Mouse (Mus musculus): ENCODE measurements around the gene Pilrb1. TPM values are rescaled to one million over a fixed set of nuclear protein-coding genes. Genes with fewer than 3 reads are reported as not detected.
A peak's percentile ranks its signal among the peaks of the same experiment; 100 is the strongest.
"Not testable (repeated sequence)": the region's sequence is repeated elsewhere in the genome, so short reads cannot be mapped to it uniquely, and the experiment has no call there.

The Pilrb1 gene
- polyA plus RNA-seq, 1 experiment = 1.5 TPM

GRCm38 (mm10) chr5:137877860-137878259 is 20.0 kb upstream of the Pilrb1 start:
- H3K36me3 ChIP-seq (ENCODE audit: control insufficient read depth, insufficient read depth, low read length) = no peaks in the 10 kb centered on the region
- no peaks in the 10 kb centered on the region for H3K27me3 ChIP-seq (replicated peaks; ENCODE audit: control insufficient read depth, insufficient read depth, low read length)
- TF ChIP-seq POLR2A (IDR thresholded peaks at IDR 0.05; ENCODE audit: low read depth, low read length) = no peak
- TF ChIP-seq CTCF (conservative IDR thresholded peaks at IDR 0.05; ENCODE audit: insufficient read depth, insufficient read length, low read depth, low read length) = peak; percentile 48
- H3K4me3 ChIP-seq (ENCODE audit: insufficient read depth, low read depth, low read length) = no peak overlapping the region
- WGBS = 51% methylated on average over 2 of the region's 2 CpGs
- DNase-seq = peak; percentile 17
- no peak overlapping the region for H3K27ac ChIP-seq (ENCODE audit: insufficient read depth, low read depth, low read length)
- H3K4me1 ChIP-seq (ENCODE audit: control insufficient read depth, insufficient read depth, low read length) = no peaks in the 10 kb centered on the region

DNA sequence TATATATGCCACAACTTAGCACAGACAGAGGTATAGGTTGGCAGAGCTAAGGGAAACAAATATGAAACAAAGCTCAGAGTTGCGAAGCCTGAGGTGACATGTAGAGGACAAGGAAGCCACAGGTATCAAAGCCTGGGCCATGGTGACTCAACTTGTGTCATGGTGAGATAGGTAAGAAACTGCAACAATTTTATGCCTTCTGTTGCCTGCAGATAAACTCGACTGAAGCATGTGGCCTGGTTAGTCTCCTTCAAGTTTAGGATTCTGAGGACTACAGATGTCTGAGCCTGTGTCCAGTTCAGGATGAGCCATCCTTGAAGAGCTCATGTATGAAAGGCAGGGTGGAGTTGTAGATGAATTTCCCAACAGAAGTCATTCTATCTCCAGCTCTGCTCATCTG is 17.1 kb upstream of the Pilrb1 start:
- Histone ChIP-seq H3K27ac (ENCODE audit: insufficient read depth, low read depth, low read length) (no peak overlapping the region), H3K4me3 (ENCODE audit: insufficient read depth, low read depth, low read length) (no peak overlapping the region), H3K36me3 (ENCODE audit: control insufficient read depth, insufficient read depth, low read length) (no peaks in the 10 kb centered on the region), H3K4me1 (ENCODE audit: control insufficient read depth, insufficient read depth, low read length) (no peaks in the 10 kb centered on the region), H3K27me3 (replicated peaks; ENCODE audit: control insufficient read depth, insufficient read depth, low read length) (no peaks in the 10 kb centered on the region)
- DNase-seq = no peak
- TF ChIP-seq POLR2A (IDR thresholded peaks at IDR 0.05; ENCODE audit: low read depth, low read length) = no peak
- no peak for TF ChIP-seq CTCF (conservative IDR thresholded peaks at IDR 0.05; ENCODE audit: insufficient read depth, insufficient read length, low read depth, low read length)
- 90% methylated on average over 2 of the region's 2 CpGs for WGBS

GRCm38 (mm10) chr5:137872381-137872702 is 14.4 kb upstream of the Pilrb1 start:
- H3K4me1 ChIP-seq (ENCODE audit: control insufficient read depth, insufficient read depth, low read length); H3K27me3 ChIP-seq (replicated peaks; ENCODE audit: control insufficient read depth, insufficient read depth, low read length); DNase-seq; H3K4me3 ChIP-seq (ENCODE audit: insufficient read depth, low read depth, low read length); H3K27ac ChIP-seq (ENCODE audit: insufficient read depth, low read depth, low read length); H3K36me3 ChIP-seq (ENCODE audit: control insufficient read depth, insufficient read depth, low read length): not testable (repeated sequence)
- WGBS = 36% methylated on average over 1 of the region's 1 CpGs

- H3K36me3 ChIP-seq (ENCODE audit: control insufficient read depth, insufficient read depth, low read length); H3K4me1 ChIP-seq (ENCODE audit: control insufficient read depth, insufficient read depth, low read length); H3K27ac ChIP-seq (ENCODE audit: insufficient read depth, low read depth, low read length); H3K27me3 ChIP-seq (replicated peaks; ENCODE audit: control insufficient read depth, insufficient read depth, low read length); DNase-seq; H3K4me3 ChIP-seq (ENCODE audit: insufficient read depth, low read depth, low read length): not testable (repeated sequence)
- WGBS = 75% methylated on average over 3 of the region's 3 CpGs
Observed at GRCm38 (mm10) chr5:137871644-137872380, 13.9 kb upstream of the Pilrb1 start, which contains the start of gene Pilrb2. Gene Pilrb2 (minus strand): TSS chr5:137871815.

DNA sequence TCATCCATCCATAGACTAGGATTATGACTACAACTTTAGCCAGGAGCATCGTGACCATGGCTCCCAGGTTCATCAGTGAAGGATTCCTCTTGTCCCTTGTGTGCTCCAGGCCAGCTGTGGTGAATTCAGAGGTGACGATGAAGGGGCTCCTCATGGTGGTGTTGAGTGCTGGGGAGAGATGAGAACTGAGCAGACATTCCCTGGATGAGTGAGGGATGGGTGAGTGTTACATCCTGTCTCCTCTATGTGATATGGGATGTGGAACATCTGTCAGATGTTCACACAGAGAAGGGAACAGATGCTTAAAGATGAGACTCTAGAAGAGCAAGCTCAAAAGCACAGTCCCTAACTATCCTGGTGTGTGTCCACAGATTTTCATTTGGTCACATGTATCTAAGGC is 10.7 kb upstream of the Pilrb1 start:
- not testable (repeated sequence) for H3K4me3 ChIP-seq (ENCODE audit: insufficient read depth, low read depth, low read length); DNase-seq; H3K27ac ChIP-seq (ENCODE audit: insufficient read depth, low read depth, low read length); H3K4me1 ChIP-seq (ENCODE audit: control insufficient read depth, insufficient read depth, low read length); H3K27me3 ChIP-seq (replicated peaks; ENCODE audit: control insufficient read depth, insufficient read depth, low read length); H3K36me3 ChIP-seq (ENCODE audit: control insufficient read depth, insufficient read depth, low read length)
- 80% methylated on average over 2 of the region's 2 CpGs for WGBS

DNA sequence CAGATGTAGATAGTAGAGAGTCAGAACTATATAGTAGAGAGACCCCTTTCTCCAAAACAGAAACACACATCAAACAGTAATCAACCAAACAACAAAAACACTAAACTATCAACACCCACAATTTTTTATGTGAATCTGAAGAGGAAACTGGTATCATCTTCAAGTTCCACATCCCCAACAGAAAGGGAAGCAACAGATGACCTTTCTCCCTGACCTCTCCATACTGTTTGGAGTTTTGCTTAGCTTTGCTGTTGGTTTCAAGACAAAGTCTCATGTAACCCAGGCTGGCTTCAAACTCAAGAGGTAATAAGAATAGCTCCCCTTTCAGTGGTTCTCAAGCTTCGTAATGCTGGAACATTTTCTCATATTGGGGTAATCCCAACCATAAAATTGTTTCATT is 6.1 kb upstream of the Pilrb1 start:
- not testable (repeated sequence) for H3K27ac ChIP-seq (ENCODE audit: insufficient read depth, low read depth, low read length); H3K4me3 ChIP-seq (ENCODE audit: insufficient read depth, low read depth, low read length); DNase-seq; H3K36me3 ChIP-seq (ENCODE audit: control insufficient read depth, insufficient read depth, low read length); H3K27me3 ChIP-seq (replicated peaks; ENCODE audit: control insufficient read depth, insufficient read depth, low read length); H3K4me1 ChIP-seq (ENCODE audit: control insufficient read depth, insufficient read depth, low read length)
- WGBS = 92% methylated on average over 1 of the region's 1 CpGs

GRCm38 (mm10) chr5:137856870-137857269 is 1.0 kb downstream of the Pilrb1 start:
- H3K36me3 ChIP-seq (ENCODE audit: control insufficient read depth, insufficient read depth, low read length); H3K27ac ChIP-seq (ENCODE audit: insufficient read depth, low read depth, low read length); H3K4me3 ChIP-seq (ENCODE audit: insufficient read depth, low read depth, low read length); H3K4me1 ChIP-seq (ENCODE audit: control insufficient read depth, insufficient read depth, low read length); H3K27me3 ChIP-seq (replicated peaks; ENCODE audit: control insufficient read depth, insufficient read depth, low read length): not testable (repeated sequence)
- peak; percentile 12 for DNase-seq
- WGBS = 62% methylated on average over 5 of the region's 5 CpGs

DNA sequence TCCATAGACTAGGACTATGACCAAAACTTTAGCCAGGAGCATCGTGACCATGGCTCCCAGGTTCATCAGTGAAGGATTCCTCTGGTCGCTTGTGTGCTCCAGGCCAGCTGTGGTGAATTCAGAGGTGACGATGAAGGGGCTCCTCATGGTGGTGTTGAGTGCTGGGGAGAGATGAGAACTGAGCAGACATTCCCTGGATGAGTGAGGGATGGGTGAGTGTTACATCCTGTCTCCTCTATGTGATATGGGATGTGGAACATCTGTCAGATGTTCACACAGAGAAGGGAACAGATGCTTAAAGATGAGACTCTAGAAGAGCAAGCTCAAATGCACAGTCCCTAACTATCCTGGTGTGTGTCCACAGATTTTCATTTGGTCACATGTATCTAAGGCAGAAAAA is 3.0 kb downstream of the Pilrb1 start:
- not testable (repeated sequence) for DNase-seq; H3K27me3 ChIP-seq (replicated peaks; ENCODE audit: control insufficient read depth, insufficient read depth, low read length); H3K4me3 ChIP-seq (ENCODE audit: insufficient read depth, low read depth, low read length); H3K4me1 ChIP-seq (ENCODE audit: control insufficient read depth, insufficient read depth, low read length); H3K36me3 ChIP-seq (ENCODE audit: control insufficient read depth, insufficient read depth, low read length); H3K27ac ChIP-seq (ENCODE audit: insufficient read depth, low read depth, low read length)
- WGBS = 76% methylated on average over 3 of the region's 3 CpGs

GRCm38 (mm10) chr5:137850313-137850712 is 7.6 kb downstream of the Pilrb1 start:
- H3K4me3 ChIP-seq (ENCODE audit: insufficient read depth, low read depth, low read length); DNase-seq: not testable (repeated sequence)
- 93% methylated on average over 1 of the region's 1 CpGs for WGBS

GRCm38 (mm10) chr5:137837110-137837509 is 20.8 kb downstream of the Pilrb1 start:
- H3K4me3 ChIP-seq (ENCODE audit: insufficient read depth, low read depth, low read length); DNase-seq; H3K27me3 ChIP-seq (replicated peaks; ENCODE audit: control insufficient read depth, insufficient read depth, low read length); H3K4me1 ChIP-seq (ENCODE audit: control insufficient read depth, insufficient read depth, low read length); H3K27ac ChIP-seq (ENCODE audit: insufficient read depth, low read depth, low read length); H3K36me3 ChIP-seq (ENCODE audit: control insufficient read depth, insufficient read depth, low read length): not testable (repeated sequence)

More at GRCm38 (mm10) chr5:137850313-137850712, 7.6 kb downstream of the Pilrb1 start:
- not testable (repeated sequence) for H3K27me3 ChIP-seq (replicated peaks; ENCODE audit: control insufficient read depth, insufficient read depth, low read length); H3K4me1 ChIP-seq (ENCODE audit: control insufficient read depth, insufficient read depth, low read length); H3K36me3 ChIP-seq (ENCODE audit: control insufficient read depth, insufficient read depth, low read length); H3K27ac ChIP-seq (ENCODE audit: insufficient read depth, low read depth, low read length)

Data from kidney, adult 2 months (tissue).